Mouse (Mus musculus) CH12.LX (cell line): Measurements from ENCODE around the gene Hsp90ab1. TPM values are rescaled to one million over a fixed set of nuclear protein-coding genes. Genes with fewer than 3 reads are reported as not detected.
A peak's percentile ranks its signal among the peaks of the same experiment; 100 is the strongest.

Source experiments
- DNase-seq: peaks from one replicate; pipeline ENCODE4 v3.0.0-alpha.2; 2013; ENCODE audit errors: extremely low read depth
- H3K27ac ChIP-seq: 2 replicates; pipeline ENCODE4 v1.5.1; 2012; ENCODE audit warnings: low read depth, mild to moderate bottlenecking, control low read depth, moderate library complexity; ENCODE audit not compliant: insufficient read depth
- H3K27me3 ChIP-seq: replicated peaks from 2 replicates; pipeline ENCODE3; 2012; ENCODE audit warnings: inconsistent platforms
- H3K36me3 ChIP-seq, 2 experiments: replicated peaks in 1 of 2; 2 replicates each; pipeline versions ENCODE3 to v1.6.1; 2012; ENCODE audit warnings: inconsistent platforms in 1 of 2, low read length in 1 of 2, mild to moderate bottlenecking in 1 of 2, mixed read lengths in 1 of 2, moderate library complexity in 1 of 2; ENCODE audit not compliant: control insufficient read depth in 1 of 2, insufficient read depth in 1 of 2
- H3K4me1 ChIP-seq, 2 experiments: 2 replicates each; pipeline ENCODE4 v1.6.1; 2012; ENCODE audit warnings: inconsistent platforms in 1 of 2, moderate library complexity in 1 of 2; ENCODE audit not compliant: insufficient read depth in 2 of 2, control insufficient read depth in 1 of 2
- H3K4me2 ChIP-seq: 2 replicates; pipeline ENCODE4 v1.6.1; 2012; ENCODE audit warnings: low read depth, mild to moderate bottlenecking, control low read depth; ENCODE audit not compliant: poor library complexity, insufficient read depth, severe bottlenecking
- H3K4me3 ChIP-seq, 3 experiments: fragments of 150-350 bp in 1 of 3; sonication (generic) in 1 of 3; replicated peaks in 1 of 3; 2 replicates each; pipeline versions ENCODE3 to v1.5.1; 2011 to 2012; ENCODE audit warnings: low read depth in 2 of 3, low read length in 2 of 3, mild to moderate bottlenecking in 2 of 3, moderate library complexity in 2 of 3, control low read depth in 1 of 3, improper control_type of control experiment in 1 of 3, inconsistent platforms in 1 of 3, mixed read lengths in 1 of 3; ENCODE audit not compliant: poor library complexity in 1 of 3
- H3K79me2 ChIP-seq: replicated peaks from 2 replicates; pipeline ENCODE4 v1.6.1; 2012; ENCODE audit warnings: mild to moderate bottlenecking, moderate library complexity; ENCODE audit not compliant: control insufficient read depth, poor library complexity, insufficient read depth, severe bottlenecking; ENCODE audit errors: extremely low read depth
- H3K9ac ChIP-seq: 2 replicates; pipeline ENCODE4 v1.6.1; 2012; ENCODE audit warnings: low read depth, mild to moderate bottlenecking, control low read depth, moderate library complexity; ENCODE audit not compliant: insufficient read depth
- H3K9me3 ChIP-seq: replicated peaks from 2 replicates; pipeline ENCODE3; 2012; ENCODE audit warnings: low read length, inconsistent platforms, mixed read lengths
- BHLHE40 ChIP-seq: IDR thresholded peaks from 2 replicates; pipeline ENCODE4 v1.6.1; 2011; ENCODE audit warnings: mild to moderate bottlenecking, low read depth, low read length, improper control_type of control experiment
- CHD2 ChIP-seq: IDR thresholded peaks from 2 replicates; pipeline ENCODE4 v1.6.1; 2011; ENCODE audit warnings: low read length, improper control_type of control experiment
- ELF1 ChIP-seq: IDR thresholded peaks from 2 replicates; pipeline ENCODE4 v1.6.1; 2014; ENCODE audit warnings: low read depth, mild to moderate bottlenecking, inconsistent platforms, low read length, improper control_type of control experiment
- EP300 ChIP-seq: IDR thresholded peaks from 2 replicates; pipeline ENCODE4 v1.6.1; 2011; ENCODE audit warnings: low read length, improper control_type of control experiment
- ETS1 ChIP-seq: conservative IDR thresholded peaks from 2 replicates; pipeline ENCODE4 v1.6.1; 2012; ENCODE audit warnings: low read depth, mild to moderate bottlenecking, inconsistent platforms, low read length, improper control_type of control experiment, moderate library complexity
- HCFC1 ChIP-seq: IDR thresholded peaks from 2 replicates; pipeline ENCODE4 v1.6.1; 2012; ENCODE audit warnings: low read depth, mild to moderate bottlenecking, inconsistent platforms, low read length, improper control_type of control experiment
- IRF4 ChIP-seq: IDR thresholded peaks from 2 replicates; pipeline ENCODE4 v1.6.1; 2014; ENCODE audit warnings: low read depth, mild to moderate bottlenecking, inconsistent platforms, low read length, improper control_type of control experiment
- JUN ChIP-seq: IDR thresholded peaks from 2 replicates; pipeline ENCODE4 v1.6.1; 2011; ENCODE audit warnings: low read depth, mild to moderate bottlenecking, low read length, improper control_type of control experiment, moderate library complexity; ENCODE audit not compliant: insufficient read depth
- JUND ChIP-seq: conservative IDR thresholded peaks from 2 replicates; pipeline ENCODE4 v1.6.1; 2011; ENCODE audit warnings: low read depth, low read length, improper control_type of control experiment
- MAFK ChIP-seq: IDR thresholded peaks from 2 replicates; pipeline ENCODE4 v1.6.1; 2011; ENCODE audit warnings: low read length, improper control_type of control experiment; ENCODE audit not compliant: insufficient replicate concordance
- MAZ ChIP-seq: IDR thresholded peaks from 2 replicates; pipeline ENCODE4 v1.6.1; 2012; ENCODE audit warnings: low read depth, mild to moderate bottlenecking, inconsistent platforms, low read length, improper control_type of control experiment, moderate library complexity
- MEF2A ChIP-seq: IDR thresholded peaks from 2 replicates; pipeline ENCODE4 v1.6.1; 2014; ENCODE audit warnings: low read depth, mild to moderate bottlenecking, inconsistent platforms, low read length, improper control_type of control experiment, borderline replicate concordance
- MXI1 ChIP-seq: IDR thresholded peaks from 2 replicates; pipeline ENCODE4 v1.6.1; 2011; ENCODE audit warnings: mild to moderate bottlenecking, low read depth, low read length, improper control_type of control experiment
- MYC ChIP-seq: IDR thresholded peaks from 2 replicates; pipeline ENCODE4 v1.6.1; 2011; ENCODE audit warnings: low read depth, mild to moderate bottlenecking, improper control_type of control experiment, low read length
- NELFE ChIP-seq: IDR thresholded peaks from 2 replicates; pipeline ENCODE4 v1.6.1; 2011; ENCODE audit warnings: low read depth, low read length, improper control_type of control experiment
- PAX5 ChIP-seq: IDR thresholded peaks from 2 replicates; pipeline ENCODE4 v1.6.1; 2012; ENCODE audit warnings: low read length, inconsistent platforms, mixed read lengths
- POLR2A ChIP-seq: IDR thresholded peaks from 2 replicates; pipeline ENCODE4 v1.6.1; 2011; ENCODE audit warnings: low read depth, mild to moderate bottlenecking, improper control_type of control experiment, low read length
- POLR2AphosphoS2 ChIP-seq: IDR thresholded peaks from 2 replicates; pipeline ENCODE4 v1.6.1; 2011; ENCODE audit warnings: low read depth, low read length, improper control_type of control experiment
- RCOR1 ChIP-seq: conservative IDR thresholded peaks from 2 replicates; pipeline ENCODE4 v1.6.1; 2012; ENCODE audit warnings: low read depth, mild to moderate bottlenecking, inconsistent platforms, low read length, improper control_type of control experiment
- SIN3A ChIP-seq: IDR thresholded peaks from 2 replicates; pipeline ENCODE4 v1.6.1; 2012; ENCODE audit warnings: low read length, improper control_type of control experiment, inconsistent platforms
- SMC3 ChIP-seq: IDR thresholded peaks from 2 replicates; pipeline ENCODE4 v1.6.1; 2011; ENCODE audit warnings: low read depth, low read length, improper control_type of control experiment
- UBTF ChIP-seq: IDR thresholded peaks from 2 replicates; pipeline ENCODE4 v1.6.1; 2012; ENCODE audit warnings: low read depth, mild to moderate bottlenecking, inconsistent platforms, low read length, improper control_type of control experiment, moderate library complexity
- USF1 ChIP-seq: IDR thresholded peaks from 2 replicates; pipeline ENCODE4 v1.6.1; 2014; ENCODE audit warnings: low read depth, mild to moderate bottlenecking, inconsistent platforms, low read length, improper control_type of control experiment
- USF2 ChIP-seq: conservative IDR thresholded peaks from 2 replicates; pipeline ENCODE4 v1.6.1; 2011; ENCODE audit warnings: low read depth, low read length, improper control_type of control experiment
- ZMIZ1 ChIP-seq: IDR thresholded peaks from 2 replicates; pipeline ENCODE4 v1.6.1; 2012; ENCODE audit warnings: low read depth, mild to moderate bottlenecking, inconsistent platforms, low read length, improper control_type of control experiment
- dilution Hi-C: fragments of 300-500 bp; cut with MboI; formaldehyde crosslinking; loops from 2 replicates; pipeline ENCODE4 v1.14.3; 2020; ENCODE audit warnings: low sequenced_read_pairs; ENCODE audit not compliant: extremely low pct_unique_long_range_greater_than_20kb, extremely low pct_ligation_motif_present
- in situ Hi-C: fragments of 300-500 bp; cut with MboI; formaldehyde crosslinking; loops from 3 replicates; pipeline ENCODE4 v1.14.3; 2019; ENCODE audit warnings: low sequenced_read_pairs, low pct_ligation_motif_present, low pct_unique_long_range_greater_than_20kb, mixed read lengths
- polyA plus RNA-seq: library from polyadenylated mRNA; unstranded; fragments of >175 nt; gene quantifications from 2 replicates; pipeline ENCODE4 v1.2.1, GENCODE M21; 2012; ENCODE audit warnings: low read depth; ENCODE audit not compliant: insufficient read length
- total RNA-seq, 2 experiments: library from RNA; depleted of rRNA; stranded (reverse); fragments of 300-350 nt in 1 of 2; fragments of >200 nt in 1 of 2; gene quantifications; 2 replicates each; pipeline ENCODE4 v1.2.3; 2012 to 2014

Hsp90ab1 gene
- total and polyA plus RNA-seq, 3 experiments = 790 to 4,858 (median 1,180) TPM

DNA sequence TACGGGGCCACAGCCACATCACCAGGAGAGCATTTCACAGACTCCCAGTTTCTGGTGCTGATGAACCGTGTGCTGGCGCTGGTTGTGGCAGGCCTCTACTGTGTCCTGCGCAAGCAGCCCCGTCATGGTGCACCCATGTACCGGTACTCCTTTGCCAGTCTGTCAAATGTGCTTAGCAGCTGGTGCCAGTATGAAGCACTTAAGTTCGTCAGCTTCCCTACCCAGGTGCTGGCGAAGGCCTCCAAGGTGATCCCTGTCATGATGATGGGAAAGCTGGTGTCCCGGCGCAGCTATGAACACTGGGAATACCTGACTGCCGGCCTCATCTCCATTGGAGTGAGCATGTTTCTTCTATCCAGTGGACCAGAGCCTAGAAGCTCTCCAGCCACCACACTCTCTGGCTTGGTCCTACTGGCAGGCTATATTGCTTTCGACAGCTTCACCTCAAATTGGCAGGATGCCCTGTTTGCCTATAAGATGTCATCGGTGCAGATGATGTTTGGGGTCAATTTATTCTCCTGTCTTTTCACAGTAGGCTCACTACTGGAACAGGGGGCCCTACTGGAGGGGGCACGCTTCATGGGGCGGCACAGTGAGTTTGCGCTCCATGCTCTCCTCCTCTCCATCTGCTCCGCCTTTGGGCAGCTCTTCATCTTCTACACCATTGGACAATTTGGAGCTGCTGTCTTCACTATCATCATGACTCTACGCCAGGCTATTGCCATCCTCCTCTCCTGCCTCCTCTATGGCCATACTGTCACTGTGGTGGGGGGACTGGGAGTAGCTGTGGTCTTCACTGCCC is 6.5 kb downstream of the Hsp90ab1 start:
- Histone ChIP-seq H3K27ac (peak overlapping the region; percentile 61), H3K36me3 (peaks cover 68 to 77% of the 10 kb centered on the region in 2 experiments), H3K9me3 (no peaks in the 10 kb centered on the region), H3K4me3 (peak overlapping the region in 2 of 3 experiments; percentile 7 to 24), H3K4me2 (0 out of 2 replicates have a peak overlapping the region, but pooled peaks have one; percentile 14), H3K9ac (no peak overlapping the region; the same call in 1 of the 2 replicates), H3K27me3 (no peaks in the 10 kb centered on the region), H3K4me1 (peaks cover 43 to 79% of the 10 kb centered on the region in 2 experiments), H3K79me2 (peaks cover 48% of the 10 kb centered on the region)
- dilution Hi-C loops (no loop called here), in situ Hi-C loops (no loop called here)
- no peak for DNase-seq
- TF ChIP-seq MXI1 = no peak
- peak; percentile 45; the same call in 1 of the 2 replicates for TF ChIP-seq ZMIZ1
- TF ChIP-seq SIN3A = no peak
- TF ChIP-seq ETS1 = no peak; the same call in 1 of the 2 replicates
- peak; percentile 68; the same call in 1 of the 2 replicates for TF ChIP-seq RCOR1
- TF ChIP-seq ELF1 = peak; percentile 42; the same call in 1 of the 2 replicates
- TF ChIP-seq MYC = no peak
- TF ChIP-seq PAX5 = no peak
- TF ChIP-seq POLR2A = peak; percentile 13; the same call in 1 of the 2 replicates
- TF ChIP-seq SMC3 = peak; percentile 2; the same call in 1 of the 2 replicates
- TF ChIP-seq MEF2A = no peak
- TF ChIP-seq MAFK = 0 out of 2 replicates have a peak, but pooled peaks have one; percentile 7
- TF ChIP-seq JUN = no peak
- TF ChIP-seq CHD2 = peak; percentile 28
- TF ChIP-seq USF1 = no peak
- no peak for TF ChIP-seq IRF4
- no peak for TF ChIP-seq JUND
- TF ChIP-seq USF2 = no peak; the same call in 1 of the 2 replicates
- peak; percentile 17; the same call in 1 of the 2 replicates for TF ChIP-seq NELFE
- peak; percentile 97 for TF ChIP-seq POLR2AphosphoS2
- no peak for TF ChIP-seq EP300
- no peak for TF ChIP-seq HCFC1
- no peak; the same call in 1 of the 2 replicates for TF ChIP-seq MAZ
- TF ChIP-seq BHLHE40 = no peak
- TF ChIP-seq UBTF = 0 out of 2 replicates have a peak, but pooled peaks have one; percentile 21
